Mouse (Mus musculus) common myeloid progenitor, adult 5-6 weeks (primary cell): ENCODE results near the gene Ilkap. TPM values are rescaled to one million over a fixed set of nuclear protein-coding genes. Genes with fewer than 3 reads are reported as not detected.
A peak's percentile ranks its signal among the peaks of the same experiment; 100 is the strongest.

Experiments used
- ATAC-seq: replicated peaks from 2 replicates; pipeline ENCODE4 v1.8.0; 2016; ENCODE audit warnings: low read depth, mild to moderate bottlenecking, moderate TSS enrichment, inconsistent platforms; ENCODE audit not compliant: poor library complexity, severe bottlenecking
- total RNA-seq: library from RNA; stranded (forward); fragments of 200-1000, 187-1606 nt; gene quantifications from 2 replicates; pipeline ENCODE4 v1.2.3, GENCODE M21; 2017

Gene Ilkap
- total RNA-seq, 1 experiment from 2014 or later = 123 TPM

DNA sequence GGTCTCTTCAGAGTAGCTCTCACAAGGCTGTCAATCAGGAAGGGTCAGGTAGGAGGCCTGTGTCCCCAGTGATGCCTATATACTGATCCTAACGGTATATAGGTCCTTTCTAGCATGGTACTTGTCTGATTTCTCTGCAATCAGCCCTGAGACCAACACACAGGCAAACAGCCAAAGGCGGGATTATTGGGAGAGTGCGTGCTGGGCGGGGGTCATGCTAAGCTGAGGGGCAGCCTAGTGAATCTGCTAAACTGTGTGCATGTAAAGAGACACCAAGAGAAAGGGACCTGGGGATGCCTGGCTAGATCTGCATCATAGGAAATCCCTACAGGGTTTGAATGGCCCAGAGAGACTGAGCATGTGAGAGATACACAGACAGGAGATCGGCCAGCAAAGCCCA, 16.7 kb upstream of the Ilkap start:
- ATAC-seq = no peak

DNA sequence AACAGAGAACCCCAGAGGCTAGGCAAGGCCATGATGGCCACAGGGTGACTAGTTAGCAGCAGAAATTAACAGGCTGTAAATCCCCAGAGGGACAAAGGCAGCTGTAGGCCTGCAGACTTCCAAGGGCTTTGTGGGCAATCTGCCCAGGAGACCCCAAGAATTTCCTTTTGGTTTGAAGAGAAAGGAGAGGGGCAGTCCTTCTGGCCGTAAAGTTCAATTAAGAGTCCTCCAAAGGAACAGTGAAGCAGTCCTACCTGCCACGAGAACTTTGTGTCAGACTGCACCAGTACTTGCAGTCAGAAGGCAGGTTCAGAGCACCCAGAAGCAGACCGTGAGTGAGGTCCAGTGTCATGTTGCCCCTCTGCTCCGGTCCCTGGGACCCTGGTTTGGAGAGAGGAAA, 16.3 kb upstream of the Ilkap start:
- no peak for ATAC-seq

DNA sequence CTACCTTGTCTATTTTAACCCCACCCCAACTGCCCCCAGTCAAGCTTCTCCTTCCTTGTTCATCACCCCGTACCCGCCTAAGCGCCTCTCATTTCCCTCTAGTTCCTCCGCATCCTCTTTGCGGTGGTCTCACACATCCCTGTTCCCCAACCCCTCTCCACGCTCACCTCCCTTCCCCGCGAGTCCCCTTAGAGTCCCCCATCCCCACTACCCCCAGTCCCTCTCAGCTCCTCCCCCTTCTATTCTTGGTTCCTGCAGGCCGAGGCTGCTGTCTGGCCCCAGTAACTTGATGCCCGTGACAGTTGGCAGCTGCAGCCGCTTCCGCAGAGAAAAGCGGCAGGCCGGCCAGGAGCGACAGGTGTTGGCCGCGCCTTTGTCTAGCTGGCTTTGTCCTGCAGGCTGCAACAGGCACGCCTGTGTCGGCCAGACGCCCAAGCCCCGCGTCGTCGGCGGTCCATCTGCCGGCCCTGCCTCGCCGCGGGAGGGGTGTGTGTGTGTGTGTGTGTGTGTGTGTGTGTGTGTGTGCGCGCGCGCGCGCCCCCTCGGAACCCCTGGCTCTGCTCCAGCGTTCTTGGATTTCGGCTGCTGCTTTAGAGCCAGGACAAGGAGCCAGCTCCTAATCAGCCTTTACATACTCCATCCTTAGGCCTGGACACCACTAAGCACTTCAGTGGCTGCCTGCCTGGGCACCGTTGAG, 15.4 kb upstream of the Ilkap start, which contains the start of gene Hes6:
TSS of gene Hes6 (minus strand) at position 141 of the 697 bp plus-strand sequence.
- ATAC-seq = peak; percentile 37

DNA sequence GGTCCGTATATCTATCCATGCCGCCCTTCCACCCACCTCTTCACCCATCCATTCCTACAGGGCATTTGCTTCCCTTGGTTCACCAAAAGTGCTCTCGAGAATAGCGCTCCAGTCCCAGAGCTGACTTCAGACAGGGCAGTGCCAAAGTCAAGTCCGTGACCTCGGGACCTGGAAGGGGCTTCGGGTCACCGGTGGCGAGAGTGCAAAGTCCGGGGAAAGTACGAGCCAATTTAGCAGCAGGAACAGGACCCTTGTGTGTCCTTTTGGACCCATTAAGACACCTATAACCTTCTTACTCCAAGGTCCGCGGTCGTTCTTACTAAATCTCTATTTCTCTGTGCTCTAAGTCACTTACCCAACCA, 14.9 kb upstream of the Ilkap start:
- ATAC-seq = no peak

DNA sequence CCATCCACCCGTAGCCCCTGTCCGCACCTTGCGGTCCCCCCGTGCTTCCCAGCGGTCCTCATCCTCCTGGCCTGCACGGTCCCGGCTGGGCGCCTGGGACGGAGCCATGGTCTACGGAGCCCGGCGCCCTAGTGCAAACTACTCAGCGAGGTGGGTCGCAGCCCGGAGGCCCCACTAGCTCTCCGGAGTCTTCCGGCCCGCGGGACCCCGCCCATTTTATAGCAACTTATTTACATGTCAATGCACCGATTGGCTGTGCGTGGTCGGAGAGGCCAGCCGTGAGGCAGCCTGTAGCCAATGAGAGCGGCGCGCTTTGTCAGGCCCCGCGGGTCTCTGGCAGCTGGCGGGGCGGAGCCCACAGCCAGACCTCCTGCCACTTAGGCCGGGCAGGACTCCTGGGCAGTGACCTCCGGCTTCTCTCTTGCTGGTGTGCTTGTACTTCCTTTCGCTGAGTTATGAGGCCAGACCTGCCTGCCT, 14.5 kb upstream of the Ilkap start:
- ATAC-seq = peak; percentile 89

DNA sequence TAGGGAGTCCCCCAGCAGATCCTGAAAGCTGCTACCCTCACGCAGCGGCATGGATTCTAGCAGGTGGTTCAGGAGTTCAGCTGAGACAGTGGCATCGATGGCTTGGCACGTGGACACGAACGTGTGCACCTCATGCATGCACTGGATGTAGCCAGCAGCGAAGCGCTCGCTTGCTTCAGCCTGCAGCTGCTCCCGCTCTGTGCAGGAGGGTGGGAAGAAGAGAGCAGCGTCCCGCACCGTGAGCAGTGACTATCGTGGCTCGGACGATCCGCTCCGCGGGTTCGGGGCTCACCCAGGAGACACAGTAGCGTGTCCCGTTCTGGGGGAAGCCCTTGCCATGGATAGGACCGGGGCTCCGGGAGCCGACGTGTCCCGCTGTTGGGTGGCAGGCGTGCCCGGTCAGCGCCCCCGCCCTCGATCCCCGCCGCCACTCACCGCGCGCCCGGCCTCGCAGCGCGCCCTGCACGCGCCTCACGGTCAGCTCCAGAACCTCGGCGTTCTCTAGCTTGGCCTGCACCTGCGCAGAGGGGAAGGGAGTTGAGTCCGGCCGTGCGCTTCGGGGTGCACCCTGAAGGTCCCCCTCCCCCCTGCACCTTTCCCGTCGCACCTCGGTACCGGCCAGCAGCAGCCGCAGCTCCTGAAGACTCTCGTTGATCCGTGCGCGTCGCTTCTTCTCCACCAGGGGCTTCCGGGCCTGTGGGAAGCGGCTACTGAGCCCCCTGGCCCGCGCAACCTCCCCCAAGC, 13.8 kb upstream of the Ilkap start:
- peak; percentile 2; the same call in 1 of the 2 replicates for ATAC-seq

DNA sequence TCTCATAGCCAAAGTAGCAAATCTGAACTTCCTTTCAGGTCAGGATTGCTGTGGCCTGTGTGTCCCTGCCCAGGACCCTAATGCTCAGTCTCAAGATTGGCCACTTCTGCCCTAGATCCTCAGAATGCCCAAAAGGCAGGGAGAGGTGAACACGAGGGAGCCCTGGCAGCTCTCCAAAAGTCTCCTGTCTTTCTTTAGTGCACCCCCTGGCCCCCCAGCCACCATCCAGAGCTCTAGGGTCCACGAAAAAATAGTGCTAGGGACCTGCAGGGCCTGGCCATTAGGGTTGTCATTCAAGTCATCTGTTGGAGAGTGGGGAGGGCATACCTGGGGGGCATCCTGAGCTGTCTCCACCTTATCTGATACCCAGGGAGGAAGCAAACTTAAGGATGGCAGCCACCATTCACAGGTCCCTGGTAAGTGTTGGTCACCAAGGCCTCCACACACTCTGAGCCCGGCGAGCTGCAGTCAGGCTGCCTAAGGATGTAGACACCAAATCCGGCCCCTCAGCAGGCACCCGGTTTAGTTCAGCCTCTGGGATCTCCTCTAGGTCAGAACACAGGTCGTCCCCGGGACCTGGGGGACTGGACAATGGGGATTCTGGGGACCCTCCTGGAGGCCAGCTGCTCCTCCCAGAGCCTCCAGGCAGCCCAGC, 13.1 kb upstream of the Ilkap start:
- no peak for ATAC-seq

DNA sequence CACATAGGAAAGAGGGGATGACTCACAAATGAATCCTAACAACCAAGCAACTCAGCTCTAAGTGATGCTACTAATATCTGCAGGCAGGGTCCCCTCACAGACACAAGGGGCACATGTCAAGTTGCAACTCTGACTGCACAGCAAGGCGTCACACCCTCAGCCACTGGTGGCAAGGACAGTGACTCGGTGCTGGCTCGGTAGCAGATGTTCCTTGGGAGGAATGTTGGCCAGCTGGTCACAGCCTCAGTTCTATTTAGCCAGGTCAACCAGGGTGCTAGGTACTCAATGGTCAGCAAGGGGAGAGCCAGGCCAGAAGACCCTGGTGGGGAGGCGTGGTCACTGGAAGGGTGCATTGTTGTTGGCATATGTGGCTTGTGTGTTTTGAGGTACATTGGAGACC, 9.2 kb upstream of the Ilkap start:
- no peak for ATAC-seq

DNA sequence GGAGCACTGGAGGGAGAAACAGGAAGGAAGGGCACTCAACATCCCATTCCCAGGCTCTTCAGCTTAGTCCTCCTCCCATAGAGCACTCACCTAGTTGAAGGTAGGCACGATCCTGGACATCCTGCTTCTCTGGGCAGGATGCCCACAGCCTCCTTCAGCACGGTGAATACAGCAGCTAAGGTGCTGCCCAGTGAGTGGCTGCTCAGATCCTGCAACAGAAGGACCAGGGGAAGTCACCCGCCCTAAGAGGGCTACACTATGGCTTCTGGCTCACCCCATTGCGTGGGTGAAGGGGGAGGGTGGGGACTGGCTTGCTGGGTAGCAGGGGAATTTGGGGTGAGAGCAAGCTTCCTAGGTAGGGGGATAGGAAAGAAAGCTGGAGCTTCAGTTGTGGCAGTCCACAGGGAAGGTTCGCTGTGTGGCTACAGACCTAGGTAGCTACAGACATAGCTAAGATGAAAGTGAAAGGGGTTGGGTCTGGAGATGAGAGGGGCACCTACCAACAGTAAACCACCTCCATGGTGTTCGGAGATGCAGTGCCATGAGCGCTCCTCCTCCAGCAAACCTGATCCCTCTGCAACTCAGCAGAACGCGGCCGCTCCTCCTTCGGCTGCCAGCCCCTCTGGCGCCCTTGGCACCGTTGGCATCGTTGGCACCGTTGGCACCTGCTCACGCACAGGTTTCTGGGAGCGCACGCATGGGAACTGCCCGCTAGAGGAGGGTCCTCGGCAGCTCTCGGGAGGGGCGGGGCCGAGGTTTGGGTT, 7.0 kb upstream of the Ilkap start:
- ATAC-seq = peak; percentile 36; the same call in 1 of the 2 replicates

DNA sequence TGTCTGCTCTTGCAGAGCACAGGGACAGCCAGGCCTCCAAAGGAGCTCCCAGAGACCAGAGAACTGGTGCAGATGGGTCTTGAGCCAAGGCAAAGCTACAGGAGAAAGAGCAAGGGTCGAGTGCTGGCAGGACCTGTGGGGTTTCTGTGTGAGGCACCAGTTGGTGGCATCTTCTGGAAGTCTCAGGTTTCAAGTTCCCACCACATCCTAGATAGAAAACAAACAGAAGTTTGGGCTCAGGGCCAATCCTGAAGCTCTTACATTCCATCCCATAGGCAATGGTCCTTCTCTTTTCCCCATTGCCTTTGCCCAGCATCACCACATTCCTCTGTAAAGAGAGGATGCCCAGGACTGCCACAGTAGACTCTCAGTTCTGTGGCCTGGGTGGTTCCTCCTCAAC, 6.4 kb upstream of the Ilkap start:
- ATAC-seq = 0 out of 2 replicates have a peak, but pooled peaks have one; percentile 36

DNA sequence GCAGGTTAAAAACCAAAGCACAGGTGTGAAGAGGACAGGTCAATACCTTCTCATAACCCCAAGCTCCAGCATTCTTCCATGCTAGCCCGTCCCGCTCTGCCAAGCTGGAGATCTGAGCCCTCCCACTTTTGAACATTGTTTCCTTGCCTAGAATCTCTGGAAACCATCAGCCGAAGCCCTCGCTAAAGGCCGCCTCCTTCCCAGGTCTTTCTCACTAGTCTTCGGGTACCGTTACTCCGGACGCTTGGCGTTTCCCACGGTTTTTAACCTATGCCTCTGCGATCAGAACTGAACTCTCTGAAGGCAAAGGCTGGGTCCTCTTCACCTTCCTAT, 722 bp downstream of the Ilkap start:
- no peak for ATAC-seq

DNA sequence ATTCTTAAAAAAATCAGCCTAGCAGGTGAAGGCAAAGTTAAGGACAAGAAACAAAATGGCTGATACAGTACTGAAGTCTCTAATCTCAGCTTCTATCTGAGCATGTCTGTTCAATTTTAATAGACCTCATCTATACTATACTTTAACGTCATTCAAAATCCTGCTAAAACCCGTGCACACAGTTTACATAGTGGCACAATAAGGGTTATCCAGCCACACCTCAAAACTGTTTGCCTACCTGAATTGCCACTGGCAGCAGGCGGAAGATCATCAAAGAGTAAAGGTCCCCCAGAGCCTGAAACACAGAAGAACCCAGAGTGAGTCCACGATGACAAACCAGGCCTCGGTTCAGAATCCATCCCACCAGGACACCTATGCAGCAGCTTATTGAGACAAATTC, 8.2 kb downstream of the Ilkap start:
- ATAC-seq = no peak

DNA sequence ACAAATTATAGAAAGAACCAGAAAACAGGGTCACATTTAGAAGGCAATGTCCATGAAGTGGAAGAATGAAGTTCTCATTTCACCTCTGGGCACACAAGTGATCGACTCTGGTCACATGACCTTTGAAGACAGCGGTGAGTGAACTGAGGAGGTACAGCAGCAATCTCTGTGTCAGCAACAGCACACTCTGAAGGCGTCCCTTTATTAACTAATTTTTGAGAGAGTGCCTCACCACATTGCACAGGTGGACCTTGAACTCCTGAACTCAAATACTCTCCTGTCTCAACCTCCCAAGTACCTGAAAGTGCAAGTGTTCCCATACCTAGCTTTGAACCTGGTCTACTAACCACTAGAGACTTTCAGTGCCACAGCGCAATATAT, 17.5 kb downstream of the Ilkap start:
- ATAC-seq = no peak

DNA sequence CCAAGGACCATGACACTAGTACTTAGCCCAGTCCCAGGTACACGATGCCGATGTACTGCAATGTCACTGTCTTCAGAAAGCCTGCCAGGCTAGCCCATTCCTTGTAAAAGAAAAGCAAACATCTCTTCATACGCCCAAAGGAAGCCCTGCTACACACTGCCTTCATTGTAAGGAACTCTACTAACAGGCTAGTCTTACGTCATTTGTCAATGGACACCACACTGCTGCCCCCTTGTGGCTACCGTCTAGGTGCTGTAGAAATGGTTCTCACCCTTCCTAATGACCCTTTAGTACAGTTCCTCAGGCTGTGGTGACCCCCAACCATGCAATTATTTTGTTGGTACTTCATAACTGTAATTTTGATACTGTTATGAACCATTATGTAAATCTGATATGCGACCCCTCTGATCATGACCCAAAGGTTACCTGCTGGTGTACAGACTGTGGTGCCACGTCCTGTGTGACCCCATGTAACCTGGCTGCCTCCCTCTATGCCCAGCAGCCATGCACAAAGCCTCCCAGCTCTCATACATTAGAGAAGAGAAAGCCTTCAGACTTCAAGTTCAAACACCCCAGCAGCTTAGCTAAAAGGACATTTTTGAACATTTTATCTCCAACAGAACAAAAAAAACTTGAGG, 18.0 kb downstream of the Ilkap start:
- peak; percentile 91 for ATAC-seq

DNA sequence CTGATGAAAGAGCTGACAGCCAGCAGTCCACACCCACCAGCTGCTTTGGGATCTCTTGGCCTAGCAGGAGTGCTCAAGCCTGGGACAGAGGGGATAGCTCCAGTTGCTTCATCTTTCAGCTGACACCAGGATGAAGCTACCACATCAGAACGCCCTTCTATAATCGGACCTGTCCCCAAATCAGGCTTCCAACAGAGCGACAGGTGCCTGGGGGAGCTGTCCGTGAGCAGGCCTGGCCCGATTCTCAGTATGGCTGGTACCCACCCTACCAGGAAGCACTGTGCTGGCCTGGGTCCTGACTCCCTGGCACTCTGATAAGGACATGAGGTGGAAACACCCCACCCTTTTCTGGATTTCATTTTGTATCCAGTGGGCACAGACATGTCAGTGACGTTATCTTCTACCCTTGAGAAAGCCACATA, 25.2 kb downstream of the Ilkap start:
- peak; percentile 35; the same call in 1 of the 2 replicates for ATAC-seq

DNA sequence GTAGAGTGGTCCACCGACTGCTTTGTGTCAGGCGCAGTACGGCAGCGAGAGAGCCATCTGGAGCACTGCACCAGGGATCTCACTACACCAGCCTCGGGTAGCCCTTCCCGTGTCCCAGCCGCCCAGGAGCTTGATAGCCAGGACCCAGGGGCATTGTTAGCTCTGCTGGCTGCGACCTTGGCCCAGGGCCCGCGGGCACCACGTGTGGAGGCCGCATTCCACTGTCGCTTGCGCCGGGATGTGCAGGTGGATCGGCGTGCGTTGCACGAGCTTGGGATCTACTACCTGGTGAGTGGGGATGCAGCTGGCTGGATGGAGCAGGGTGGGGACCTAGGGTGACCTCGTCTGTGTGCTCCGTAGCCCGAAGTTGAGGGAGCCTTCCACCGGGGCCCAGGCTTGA, 28.6 kb downstream of the Ilkap start:
- no peak for ATAC-seq

DNA sequence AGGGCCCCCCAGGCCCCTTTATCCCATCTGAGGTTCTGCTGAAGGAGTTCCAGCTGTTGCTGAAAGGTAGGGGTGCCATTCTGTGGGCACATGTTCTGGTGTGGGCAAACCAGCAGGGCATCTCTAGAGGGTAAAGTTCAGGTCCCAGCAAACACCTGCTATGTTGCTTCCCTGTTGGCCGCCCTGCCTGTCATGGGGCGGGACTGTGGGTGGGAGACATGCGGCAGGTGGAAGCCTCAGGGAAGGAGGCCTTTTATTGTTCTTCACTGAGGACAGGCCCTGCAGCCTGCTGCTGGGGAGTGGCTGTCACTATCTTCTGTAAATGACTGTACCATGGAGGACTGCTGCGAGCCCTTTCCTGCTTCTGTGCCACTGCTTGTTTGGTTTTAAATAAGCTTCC, 29.2 kb downstream of the Ilkap start:
- ATAC-seq = no peak

DNA sequence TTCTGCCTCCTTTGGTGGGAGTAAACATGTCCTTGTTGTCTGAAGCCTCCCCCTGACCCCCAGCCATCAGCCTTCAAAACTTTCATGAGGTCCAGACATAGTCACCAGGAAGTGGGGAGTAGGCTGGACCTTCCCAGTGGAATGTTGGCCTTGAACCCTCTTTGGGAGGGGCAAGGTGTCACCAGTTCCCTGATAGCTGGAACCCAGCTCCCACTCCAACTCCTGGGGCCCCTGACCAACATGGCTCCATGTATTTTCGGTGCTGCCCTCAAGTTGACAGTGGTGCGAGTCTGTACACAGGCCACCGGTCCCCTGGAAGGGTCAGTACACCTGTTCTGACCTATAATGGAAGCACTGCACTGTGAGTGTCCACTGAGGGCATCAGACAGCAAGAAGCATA, 31.3 kb downstream of the Ilkap start:
- ATAC-seq = no peak

DNA sequence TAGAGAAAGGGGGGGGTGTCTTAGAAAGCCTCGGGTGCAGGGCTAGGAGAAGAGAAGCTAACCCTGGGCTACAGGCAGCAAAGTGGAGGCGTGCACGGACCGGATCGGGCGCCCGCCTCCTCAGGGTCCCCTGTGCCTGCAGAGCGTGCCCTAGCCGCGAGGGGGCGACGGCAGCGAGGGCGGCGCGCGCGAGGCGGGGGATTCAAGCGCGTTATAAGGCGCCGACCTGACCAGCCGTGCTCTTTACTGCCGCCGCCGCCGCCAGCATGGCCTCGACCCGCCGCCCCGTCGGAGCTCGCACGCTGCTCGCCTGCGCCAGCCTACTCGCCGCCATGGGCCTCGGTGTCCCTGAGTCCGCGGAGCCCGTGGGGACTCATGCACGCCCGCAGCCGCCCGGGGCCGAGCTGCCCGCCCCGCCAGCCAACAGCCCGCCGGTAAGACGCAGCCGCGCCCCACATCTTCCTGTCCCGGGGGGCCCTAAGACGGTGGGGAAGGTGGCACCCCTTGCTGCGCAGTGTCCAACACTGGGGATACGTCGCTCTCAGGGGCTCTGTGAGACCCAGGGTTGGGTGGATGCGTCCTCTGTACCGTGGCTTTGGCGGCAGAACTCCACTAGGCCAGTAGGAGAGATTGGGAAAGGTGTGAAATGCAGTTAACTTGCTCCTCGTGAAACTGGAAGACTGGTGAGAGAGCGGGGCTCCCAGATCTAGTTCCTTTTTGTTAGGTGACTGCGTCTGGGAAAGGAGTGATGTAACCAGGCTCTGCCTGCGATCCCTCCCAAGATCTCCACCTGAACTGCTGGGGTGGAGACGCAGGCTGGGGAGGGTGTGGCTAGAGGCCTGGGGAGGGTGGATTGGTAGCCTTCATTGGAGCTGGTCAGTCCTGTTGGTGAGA, 32.2 kb downstream of the Ilkap start, which contains the start of gene Erfe:
TSS of gene Erfe (plus strand) at position 216 of the 894 bp plus-strand sequence.
- peak; percentile 83 for ATAC-seq
